ENCODE assay signal across 21 mouse cellular contexts in genomic region chr19:32620859-32621445, GRCm38 (mm10). TPM values are rescaled to one million over a fixed set of nuclear protein-coding genes. Genes with fewer than 3 reads are reported as not detected.
DNase-seq lines count a peak whose midpoint lies in the region; ATAC-seq and TF ChIP-seq lines count a peak whose summit lies in the region.
"Had no signal": no experiment of that assay in that cellular context is flagged by ENCODE, and none has a peak within 500 bp of the region (broad histone marks: within the 10 kb centered on the region; RNA-seq: fewer than 3 reads in every experiment).

No protein-coding gene starts in this region.

- ATAC-seq in liver, postnatal 0 days, result no peak
- ATAC-seq: intestine, postnatal 0 days had no signal

- DNase-seq in liver, postnatal 0 days, result no peak
- DNase-seq in liver, result no peak
- peak; percentile 36 for DNase-seq in T-cell, adult 2 months (ENCODE audit: low spot score)
- peak; percentile 49 to 59 for DNase-seq in thymus, postnatal 10 days (ENCODE audit: low spot score in 2 of 2)
- DNase-seq in frontal cortex, postnatal 14 days (ENCODE audit: low spot score in 2 of 2), result no peak
- DNase-seq in adrenal gland, adult 8-10 months, result no peak
- DNase-seq in layer of hippocampus, postnatal 14 days (ENCODE audit: low spot score in 2 of 2), result no peak
- DNase-seq: adrenal gland, adult 2 months; cerebellum, adult 9-10 months; gastrocnemius, postnatal 10 days; heart, adult 18-20 months; kidney, postnatal 14 days had no signal

- H3K4me3 ChIP-seq in liver, postnatal 0 days (ENCODE audit: low read depth, low read length), result no peak overlapping the region
- H3K4me3 ChIP-seq: embryonic facial prominence, embryonic 10.5 days; heart, embryonic 13.5 days; left cerebral cortex, adult 2 months; midbrain, embryonic 12.5 days; neural tube, embryonic 12.5 days; stomach, embryonic 15.5 days had no signal

- no peaks in the 10 kb centered on the region for H3K27me3 ChIP-seq in liver, postnatal 0 days (ENCODE audit: insufficient read depth, low read length)
- H3K27me3 ChIP-seq: heart, embryonic 13.5 days; midbrain, embryonic 12.5 days; neural tube, embryonic 12.5 days; stomach, embryonic 15.5 days had no signal

- no peak overlapping the region; the same call in 1 of the 2 replicates for H3K4me2 ChIP-seq in liver, postnatal 0 days (ENCODE audit: low read depth, low read length)
- H3K4me2 ChIP-seq: heart, embryonic 13.5 days; hindbrain, embryonic 14.5 days; midbrain, embryonic 12.5 days; neural tube, embryonic 12.5 days; stomach, embryonic 15.5 days had no signal

- no peaks in the 10 kb centered on the region for H3K36me3 ChIP-seq in liver, postnatal 0 days (replicated peaks; ENCODE audit: insufficient read depth, low read length)
- H3K36me3 ChIP-seq: embryonic facial prominence, embryonic 10.5 days; heart, embryonic 13.5 days; midbrain, embryonic 12.5 days; neural tube, embryonic 12.5 days; stomach, embryonic 15.5 days had no signal

- 80% methylated on average over 15 of the region's 15 CpGs for WGBS in liver, postnatal 0 days (ENCODE audit: insufficient replicate concordance)

- H3K4me1 ChIP-seq in liver, postnatal 0 days (ENCODE audit: insufficient read depth), result peaks cover 10% of the 10 kb centered on the region; the same call in 1 of the 2 replicates
- H3K4me1 ChIP-seq: embryonic facial prominence, embryonic 10.5 days; midbrain, embryonic 12.5 days; neural tube, embryonic 12.5 days; stomach, embryonic 15.5 days had no signal

- TF ChIP-seq EP300 in liver, postnatal 0 days (IDR thresholded peaks at IDR 0.05; ENCODE audit: low read depth), result no peak

- no peak for TF ChIP-seq CTCF in liver, postnatal 0 days (IDR thresholded peaks at IDR 0.05; ENCODE audit: low read depth)

- H3K9me3 ChIP-seq in liver, postnatal 0 days (ENCODE audit: low read length), result no peaks in the 10 kb centered on the region
- H3K9me3 ChIP-seq: embryonic facial prominence, embryonic 10.5 days; heart, embryonic 13.5 days; midbrain, embryonic 12.5 days; neural tube, embryonic 12.5 days; stomach, embryonic 15.5 days had no signal

- H3K9ac ChIP-seq in liver, postnatal 0 days (replicated peaks), result no peak overlapping the region
- H3K9ac ChIP-seq: heart, embryonic 13.5 days; hindbrain, embryonic 14.5 days; liver, embryonic 14.5 days; midbrain, embryonic 12.5 days; neural tube, embryonic 12.5 days; stomach, embryonic 15.5 days had no signal

- H3K27ac ChIP-seq in liver, postnatal 0 days (ENCODE audit: low read depth), result peak overlapping the region; percentile 5; the same call in 1 of the 2 replicates
- H3K27ac ChIP-seq: embryonic facial prominence, embryonic 10.5 days; heart, embryonic 13.5 days; hindbrain, embryonic 14.5 days; left cerebral cortex, adult 2 months; liver, embryonic 14.5 days; midbrain, embryonic 12.5 days; neural tube, embryonic 12.5 days; stomach, embryonic 15.5 days had no signal

RNA-seq across cellular contexts. Expression of gene Papss2, which starts 25.4 kb away (rescaled TPM):
- 29.6 and 35.5 TPM in 2 replicates for polyA plus RNA-seq in liver, postnatal 0 days (2015; fragmentation: Nextera tagmentation; extraction: Ambion mirVana)
- total RNA-seq in adrenal gland, adult 8-10 months (2022), result 10 to 100 TPM; 13.5 to 18.9 (median 15.5) TPM
- 1 to 10 TPM; 7.3 to 8.4 TPM for total RNA-seq in layer of hippocampus, postnatal 14 days (2021)

Comparison
In these comparisons a context has a peak if more than half of its experiments do, and no peak if none do; other contexts are left out.
1. DNase-seq: peak in T-cell, adult 2 months (single experiment) and thymus, postnatal 10 days (2 of 2); none in liver, postnatal 0 days (single experiment), liver (single experiment), frontal cortex, postnatal 14 days (0 of 2), adrenal gland, adult 8-10 months (single experiment) and layer of hippocampus, postnatal 14 days (0 of 2).